Mouse (Mus musculus): Measurements from ENCODE around the gene Rap1gap.

Rap1gap gene

GRCm38 (mm10) chr4:137664433-137664979 is at the start of gene Rap1gap:
Gene Rap1gap (plus strand): TSS chr4:137664726.
- no peak for DNase-seq (ENCODE audit: low read depth)

DNA sequence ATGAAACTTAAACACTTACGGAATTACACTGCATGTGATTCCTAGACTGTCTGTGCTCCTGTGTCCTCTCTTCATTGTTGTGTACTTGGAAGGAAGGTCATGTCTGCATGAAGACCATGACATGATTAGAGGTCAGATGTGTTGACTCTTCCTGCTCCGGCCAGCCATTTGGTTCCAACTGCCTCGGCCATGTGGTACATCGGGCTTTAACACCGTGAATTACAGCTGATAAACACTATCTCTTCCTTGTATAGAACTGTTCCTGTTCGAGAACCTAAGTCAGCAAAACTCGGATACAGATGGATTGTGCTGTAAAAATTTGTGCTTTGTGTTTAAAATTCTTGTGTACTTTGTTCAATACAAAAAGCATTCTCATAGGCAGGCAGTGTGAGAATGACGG is 41.7 kb upstream of the Rap1gap start:
- DNase-seq (ENCODE audit: low read depth): no peak

DNA sequence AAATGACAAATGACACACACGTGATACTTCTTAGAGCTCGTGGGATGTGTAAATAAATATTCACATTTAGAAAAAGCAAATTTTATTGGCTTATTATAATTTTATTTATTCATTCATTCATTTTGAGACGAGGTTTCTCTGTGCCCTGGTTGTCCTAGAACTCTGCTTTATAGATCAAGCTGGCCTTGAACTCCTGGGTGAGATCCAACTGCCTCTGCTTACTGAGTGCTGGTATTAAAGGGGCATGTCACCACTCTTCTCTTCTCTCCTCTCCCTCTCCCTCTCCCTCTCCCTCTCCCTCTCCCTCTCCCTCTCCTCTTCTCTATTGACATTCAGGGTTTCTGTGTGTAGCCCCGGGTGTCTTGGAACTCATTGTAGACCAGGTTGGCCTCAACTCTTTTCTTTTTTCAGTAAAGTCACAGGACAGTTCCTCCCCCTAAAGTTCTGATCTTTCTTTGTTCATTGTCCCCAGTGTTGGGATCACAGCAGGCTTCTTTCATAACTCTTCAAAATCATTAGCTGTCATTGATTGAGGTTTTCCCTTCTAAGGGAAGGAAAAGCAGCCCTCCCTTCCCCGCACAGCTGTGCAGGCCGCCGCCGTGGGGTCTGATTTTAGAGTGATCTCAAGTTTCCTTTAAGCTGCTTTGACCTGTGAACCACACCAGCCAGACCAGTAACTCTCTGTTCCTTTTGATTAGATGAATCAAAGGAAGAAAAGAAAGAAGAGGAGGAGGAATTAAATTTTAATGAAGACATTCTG is 36.9 kb upstream of the Rap1gap start:
- no peak for DNase-seq (ENCODE audit: low read depth)

- DNase-seq (ENCODE audit: low read depth): no peak
Measured at GRCm38 (mm10) chr4:137628400-137628799, 36.1 kb upstream of the Rap1gap start.

DNA sequence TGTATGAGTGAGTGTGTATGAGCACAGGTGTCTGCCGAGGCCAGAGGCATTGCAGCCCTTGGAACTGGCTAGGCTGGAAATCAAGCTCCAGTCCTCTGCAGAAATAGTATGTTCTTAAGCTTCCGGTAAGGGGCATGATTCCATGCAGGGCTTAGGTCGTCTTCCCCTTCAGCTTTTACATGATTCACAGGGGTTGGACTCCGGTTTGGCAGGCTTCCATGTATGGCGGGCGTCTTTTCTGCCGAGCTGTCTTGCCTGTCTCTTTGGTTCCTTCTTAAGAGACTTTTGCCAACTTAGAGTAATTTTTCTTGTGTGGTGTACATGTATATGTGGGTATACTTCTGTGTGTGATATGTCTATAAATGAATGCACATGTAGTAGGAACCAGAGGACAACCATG is 35.2 kb upstream of the Rap1gap start:
- no peak for DNase-seq (ENCODE audit: low read depth)

- DNase-seq (ENCODE audit: low read depth): no peak
Measured at GRCm38 (mm10) chr4:137630153-137630552, 34.4 kb upstream of the Rap1gap start.

GRCm38 (mm10) chr4:137631596-137631995 is 32.9 kb upstream of the Rap1gap start:
- no peak for DNase-seq (ENCODE audit: low read depth)

DNA sequence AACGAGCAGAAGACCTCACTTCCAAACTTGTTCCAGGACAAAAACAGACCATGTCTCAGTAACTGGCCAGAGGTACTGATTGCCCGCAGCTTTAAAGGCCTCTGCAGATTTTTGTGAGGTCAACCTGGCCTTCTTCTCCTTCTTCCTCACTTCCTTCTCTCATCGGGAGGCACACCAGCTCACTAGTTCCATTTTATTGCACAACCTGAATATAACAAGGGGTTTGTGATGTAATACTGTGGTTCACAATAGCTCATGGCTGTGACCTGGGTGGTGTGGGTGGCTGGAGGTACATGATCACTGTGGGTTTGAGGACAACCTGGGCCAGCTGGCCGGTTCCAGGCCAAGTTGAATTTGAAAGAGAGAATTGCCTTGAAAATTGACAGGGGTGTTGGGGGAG is 31.1 kb upstream of the Rap1gap start:
- DNase-seq (ENCODE audit: low read depth): no peak

DNA sequence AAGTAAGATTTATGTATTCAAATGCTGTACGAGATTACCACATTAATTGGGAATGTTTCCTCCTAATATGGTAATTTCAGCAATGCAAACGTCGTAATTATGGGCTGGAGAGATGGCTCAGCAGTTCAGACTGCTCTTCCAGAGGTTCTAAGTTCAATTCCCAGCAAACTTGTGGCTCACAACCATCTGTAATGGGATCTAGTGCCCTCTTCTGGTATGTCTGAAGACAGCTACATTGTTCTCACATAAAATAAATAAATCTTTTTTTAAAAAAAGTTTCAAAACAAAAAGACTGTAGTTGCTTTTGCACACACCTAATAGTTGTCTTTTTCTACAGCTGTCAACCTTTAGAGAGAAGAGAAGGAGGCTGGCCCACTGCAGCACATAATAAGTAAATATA is 27.9 kb upstream of the Rap1gap start:
- no peak for DNase-seq (ENCODE audit: low read depth)

GRCm38 (mm10) chr4:137641556-137641955 is 23.0 kb upstream of the Rap1gap start:
- no peak for DNase-seq (ENCODE audit: low read depth)

DNA sequence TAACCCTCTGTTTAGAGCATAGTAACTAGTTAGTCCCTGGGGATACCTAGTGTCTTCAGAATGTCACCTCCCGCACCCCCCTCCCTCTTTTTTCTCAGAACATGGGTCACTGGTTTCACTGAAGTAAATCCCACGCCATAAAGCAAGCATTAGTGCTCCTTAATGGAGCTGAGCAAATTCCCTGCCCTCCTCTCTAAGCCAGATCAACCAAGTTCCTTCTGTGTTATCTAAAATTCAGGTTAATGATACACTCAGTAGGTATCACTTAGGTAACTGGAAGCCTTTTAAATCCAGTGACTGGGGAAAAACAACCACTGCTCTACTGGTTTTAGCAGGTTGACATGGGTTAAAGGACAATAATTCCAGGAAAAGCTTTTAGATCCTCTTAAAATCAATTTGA is 22.4 kb upstream of the Rap1gap start:
- no peak for DNase-seq (ENCODE audit: low read depth)

- no peak for DNase-seq (ENCODE audit: low read depth)
Measured at GRCm38 (mm10) chr4:137643459-137643858, 21.1 kb upstream of the Rap1gap start.

- no peak for DNase-seq (ENCODE audit: low read depth)
Measured at GRCm38 (mm10) chr4:137646262-137646661, 18.3 kb upstream of the Rap1gap start.

DNA sequence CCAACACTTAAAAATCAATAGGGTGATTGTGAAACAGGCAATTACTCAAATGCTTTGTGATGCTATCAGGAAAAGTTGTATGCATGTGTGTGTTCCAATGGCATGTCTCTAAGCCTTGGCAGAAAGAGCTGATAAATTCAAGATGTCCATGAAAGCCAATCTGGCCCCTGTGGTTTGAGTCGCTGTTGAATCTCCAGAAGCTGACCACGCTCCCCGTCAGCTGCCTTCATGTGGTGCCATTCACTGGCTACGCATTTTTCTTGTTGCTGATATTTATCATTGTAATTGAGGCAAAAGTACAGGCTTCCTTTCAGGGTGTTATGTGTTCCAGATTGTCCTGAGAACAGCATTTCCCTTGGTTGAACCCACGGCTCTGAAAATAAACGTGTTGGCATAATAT is 16.9 kb upstream of the Rap1gap start:
- DNase-seq (ENCODE audit: low read depth): no peak

DNA sequence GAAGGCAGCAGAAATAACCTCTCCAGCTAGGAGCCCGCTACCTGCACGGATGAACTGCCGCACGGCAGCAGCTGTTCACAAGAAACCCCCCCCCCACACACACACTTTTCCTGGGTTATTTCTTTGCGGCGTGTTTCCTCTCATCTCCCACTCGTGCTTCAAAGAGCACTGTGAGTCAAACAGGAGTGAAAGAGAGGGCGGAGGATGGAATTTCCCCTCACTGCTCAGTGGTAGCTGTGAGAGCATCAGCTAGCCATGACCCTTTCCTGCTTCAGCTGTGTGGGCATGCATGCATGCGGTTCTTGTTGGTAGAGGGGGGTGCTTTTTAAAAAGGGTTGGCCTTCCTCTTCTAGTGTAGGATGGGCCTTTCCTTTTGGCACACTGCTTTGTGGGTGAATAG is 16.3 kb upstream of the Rap1gap start:
- no peak for DNase-seq (ENCODE audit: low read depth)

- no peak for DNase-seq (ENCODE audit: low read depth)
Measured at GRCm38 (mm10) chr4:137650912-137651311, 13.6 kb upstream of the Rap1gap start.

GRCm38 (mm10) chr4:137652835-137653346 is 11.6 kb upstream of the Rap1gap start:
- DNase-seq (ENCODE audit: low read depth): no peak

DNA sequence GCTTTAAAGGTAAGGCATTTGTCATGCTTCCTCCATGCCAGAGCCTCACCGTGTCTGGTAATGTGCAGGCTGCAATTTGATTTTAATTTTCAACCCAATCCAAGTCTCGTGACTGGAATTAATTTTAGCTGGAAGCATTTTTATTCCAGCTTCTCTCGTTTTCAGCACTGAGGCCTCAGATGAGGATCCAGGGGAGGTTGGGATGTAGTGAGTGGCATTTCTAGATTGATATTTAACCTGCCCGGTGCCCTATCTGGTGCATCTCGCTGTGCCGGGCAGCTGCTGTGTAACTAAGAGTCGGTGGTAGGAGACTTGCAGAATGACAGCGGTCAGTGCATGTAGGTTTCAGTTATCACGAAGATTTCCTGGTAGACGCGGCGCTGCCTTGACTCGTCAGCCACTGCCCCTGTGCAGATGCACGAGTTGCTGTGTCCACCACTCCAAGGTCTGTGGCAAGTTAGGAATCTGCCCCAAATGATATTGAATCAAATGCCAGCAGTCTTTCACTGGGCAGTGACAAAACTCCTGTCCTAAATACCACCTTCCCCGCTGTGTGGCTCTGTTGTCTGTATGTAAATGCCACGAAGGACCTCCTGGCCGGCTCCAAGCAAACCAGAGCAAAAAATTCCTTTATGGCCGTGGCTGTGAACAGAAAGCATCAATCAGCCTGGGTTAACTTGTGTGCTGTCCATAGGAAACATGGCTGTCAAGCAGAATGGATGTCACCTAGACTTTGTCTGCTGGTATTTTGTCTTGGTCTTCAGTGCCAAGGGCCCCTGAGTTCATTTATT is 9.1 kb upstream of the Rap1gap start:
- no peak for DNase-seq (ENCODE audit: low read depth)

- no peak for DNase-seq (ENCODE audit: low read depth)
Measured at GRCm38 (mm10) chr4:137657674-137658073, 6.9 kb upstream of the Rap1gap start.

DNA sequence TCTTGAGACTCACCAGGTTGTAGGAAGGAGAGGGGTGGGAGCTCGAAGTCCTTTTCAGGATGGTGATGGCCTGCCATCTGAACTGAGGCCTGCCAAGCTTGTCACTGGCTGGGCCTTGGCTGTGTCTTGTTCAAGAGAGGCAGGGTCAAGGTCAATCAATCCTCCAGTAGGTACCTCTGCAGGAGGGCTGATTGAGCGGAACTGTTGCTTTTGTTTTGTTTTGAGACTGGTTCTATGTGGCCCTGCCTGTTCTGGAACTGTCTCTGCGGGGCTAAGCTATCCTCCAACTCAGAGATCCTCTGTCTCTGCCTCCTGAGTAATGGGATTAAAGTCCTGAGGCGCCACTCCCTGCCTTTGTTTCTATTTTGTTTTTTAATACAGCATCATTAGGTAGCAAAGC is 5.0 kb upstream of the Rap1gap start:
- no peak for DNase-seq (ENCODE audit: low read depth)

GRCm38 (mm10) chr4:137660364-137661077 is 4.0 kb upstream of the Rap1gap start:
- DNase-seq (ENCODE audit: low read depth): no peak

DNA sequence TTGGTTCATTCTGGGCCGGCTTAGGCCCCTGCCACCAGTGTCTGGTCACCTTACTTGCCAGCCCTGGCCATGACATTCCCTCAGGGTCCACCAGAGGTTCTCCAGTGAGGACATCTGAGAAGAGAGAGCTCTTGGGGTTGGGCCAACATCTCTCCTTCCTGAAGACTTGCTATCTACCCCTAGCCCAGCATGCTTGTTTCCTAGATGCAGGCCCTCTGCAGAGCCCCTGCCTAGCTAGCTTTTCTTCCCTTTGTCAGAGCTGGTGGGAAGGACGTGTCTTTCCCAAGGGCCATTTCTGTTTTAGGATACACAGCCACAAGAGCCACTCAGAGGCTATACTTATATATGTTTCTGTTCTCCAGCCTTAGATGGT is 3.5 kb upstream of the Rap1gap start:
- DNase-seq (ENCODE audit: low read depth): no peak
